Mouse (Mus musculus) thymus, adult 2 months (tissue): ENCODE measurements around the gene Zbtb20. TPM values are rescaled to one million over a fixed set of nuclear protein-coding genes. Genes with fewer than 3 reads are reported as not detected.

Source experiments
- DNase-seq: peaks from one replicate; pipeline ENCODE4 v3.0.0; 2021
- H3K27ac ChIP-seq: fragments of 200-500 bp; 2 replicates; pipeline ENCODE4 v1.5.1; 2012; ENCODE audit warnings: low read length, control low read depth; ENCODE audit not compliant: control insufficient read depth, insufficient read depth
- H3K27me3 ChIP-seq: fragments of 200-500 bp; 2 replicates; pipeline ENCODE4 v1.6.1; 2012; ENCODE audit warnings: mild to moderate bottlenecking, low read length, moderate library complexity, mixed read lengths; ENCODE audit not compliant: control insufficient read depth, insufficient read depth
- H3K36me3 ChIP-seq: fragments of 200-500 bp; 2 replicates; pipeline ENCODE4 v1.6.1; 2012; ENCODE audit warnings: mild to moderate bottlenecking, low read length, moderate library complexity; ENCODE audit not compliant: control insufficient read depth, insufficient read depth
- H3K4me1 ChIP-seq: fragments of 200-500 bp; replicated peaks from 2 replicates; pipeline ENCODE4 v1.6.1; 2012; ENCODE audit warnings: low read length; ENCODE audit not compliant: control insufficient read depth, insufficient read depth
- H3K4me3 ChIP-seq: fragments of 200-500 bp; 2 replicates; pipeline ENCODE4 v1.5.1; 2012; ENCODE audit warnings: mild to moderate bottlenecking, low read length, control low read depth, moderate library complexity; ENCODE audit not compliant: control insufficient read depth, insufficient read depth
- CTCF ChIP-seq: fragments of 200-500 bp; IDR thresholded peaks from 2 replicates; pipeline ENCODE4 v1.5.1; 2012; ENCODE audit warnings: mild to moderate bottlenecking, control low read depth, low read length, moderate library complexity, borderline replicate concordance; ENCODE audit not compliant: control insufficient read depth, poor library complexity, insufficient read depth; ENCODE audit errors: extremely low read depth
- POLR2A ChIP-seq: fragments of 200-500 bp; IDR thresholded peaks from 2 replicates; pipeline ENCODE4 v1.6.1; 2012; ENCODE audit warnings: mild to moderate bottlenecking, low read length, control low read depth, moderate library complexity; ENCODE audit not compliant: control insufficient read depth, poor library complexity, insufficient read depth; ENCODE audit errors: extremely low read depth
- WGBS: fragments of 180-500 bp; shearing (Covaris S2); methylation state at CpG from one replicate; pipeline ENCODE4 v1.1.7; 2018; 5-methylcytosine and 5-hydroxymethylcytosine counted together
- polyA plus RNA-seq: library from polyadenylated mRNA; depleted of rRNA; stranded (reverse); fragments of >200 nt; gene quantifications from 2 replicates; pipeline ENCODE4 v1.2.3, GENCODE M21; 2012

Gene Zbtb20
- polyA plus RNA-seq, 1 experiment, result 19.1 TPM

DNA sequence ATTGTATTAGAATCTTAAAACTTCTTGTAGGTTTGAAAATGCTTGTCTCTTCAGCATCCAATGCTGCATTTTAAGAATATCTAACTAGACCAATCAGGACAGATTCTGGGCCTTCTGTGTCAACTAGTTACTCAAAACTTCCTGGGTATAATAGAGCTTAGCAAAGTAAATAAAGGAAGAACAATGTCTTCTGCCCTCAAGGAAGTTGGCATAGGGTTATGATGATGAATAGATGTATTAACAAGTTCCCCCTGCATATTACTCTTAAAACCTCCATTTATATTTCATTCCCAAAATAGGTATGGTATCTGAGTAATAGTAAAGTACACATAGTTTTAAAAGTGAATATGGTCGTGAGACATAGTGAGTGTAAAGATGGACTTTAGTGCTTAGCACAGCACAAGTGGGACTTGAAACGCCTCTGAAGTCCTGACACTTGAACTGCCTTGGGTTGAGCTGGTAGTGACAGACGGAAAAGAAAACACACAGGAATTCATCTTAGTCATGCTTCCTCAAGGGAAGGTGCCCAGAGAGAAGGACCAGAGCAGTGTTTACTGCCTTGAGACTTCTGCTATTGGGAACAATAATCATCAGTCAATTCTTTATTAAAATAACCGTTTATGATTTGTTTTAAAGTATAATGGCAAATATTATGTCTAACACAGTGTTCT is 341.8 kb downstream of the Zbtb20 start:
- Histone ChIP-seq H3K36me3 (no peaks in the 10 kb centered on the region), H3K4me3 (no peak overlapping the region), H3K27me3 (no peaks in the 10 kb centered on the region), H3K27ac (no peak overlapping the region), H3K4me1 (no peaks in the 10 kb centered on the region)
- WGBS, result 89% methylated on average over 4 of the region's 4 CpGs
- DNase-seq, result no peak
- TF ChIP-seq CTCF, result no peak
- TF ChIP-seq POLR2A, result no peak

DNA sequence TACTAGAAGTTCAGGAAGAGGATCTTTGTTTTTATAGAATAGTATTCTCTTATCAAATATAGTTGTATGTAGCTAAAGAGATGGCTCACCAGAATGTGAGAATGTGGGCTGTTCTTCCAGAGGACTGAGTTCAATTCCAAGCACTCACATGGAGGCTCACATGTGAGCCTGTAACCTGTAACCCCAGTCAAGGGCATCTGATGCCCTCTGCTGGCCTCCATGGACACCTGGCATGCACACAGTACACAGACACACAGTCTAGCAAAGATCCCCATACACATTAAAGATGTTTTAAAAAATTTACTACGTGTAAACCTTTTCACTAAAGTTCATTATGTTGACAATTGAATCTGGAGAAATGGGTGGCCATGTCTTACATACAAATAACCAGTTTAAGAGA is 343.7 kb downstream of the Zbtb20 start:
- H3K4me1 ChIP-seq, result no peaks in the 10 kb centered on the region
- no peaks in the 10 kb centered on the region for H3K36me3 ChIP-seq
- WGBS, result 96% methylated on average over 1 of the region's 1 CpGs
- no peak for DNase-seq
- no peak overlapping the region for H3K4me3 ChIP-seq
- no peaks in the 10 kb centered on the region for H3K27me3 ChIP-seq
- H3K27ac ChIP-seq, result no peak overlapping the region
- TF ChIP-seq POLR2A (no peak), CTCF (no peak)

DNA sequence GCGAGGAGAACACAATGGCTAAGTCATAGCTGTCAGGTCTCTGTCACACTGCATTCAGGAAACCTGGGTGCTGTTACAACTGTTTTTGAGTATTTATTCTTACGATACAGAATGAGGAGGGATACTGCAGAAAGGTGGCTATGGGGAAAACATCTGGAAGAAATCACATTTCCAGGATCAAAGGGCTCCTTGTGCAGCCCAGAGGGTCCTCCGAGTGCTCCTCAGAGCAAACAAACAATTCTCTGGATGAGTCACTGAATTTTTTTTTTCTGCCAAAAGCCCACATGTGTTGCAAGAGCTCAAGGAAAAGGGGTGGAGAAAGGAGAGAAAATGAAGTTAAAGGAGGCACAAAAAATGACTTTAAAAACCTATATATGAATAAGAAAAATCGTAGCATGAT is 345.6 kb downstream of the Zbtb20 start:
- H3K4me3 ChIP-seq, result no peak overlapping the region
- no peaks in the 10 kb centered on the region for H3K4me1 ChIP-seq
- no peak overlapping the region for H3K27ac ChIP-seq
- DNase-seq, result no peak
- no peaks in the 10 kb centered on the region for H3K27me3 ChIP-seq
- no peak for TF ChIP-seq POLR2A
- WGBS, result 95% methylated on average over 4 of the region's 4 CpGs
- H3K36me3 ChIP-seq, result no peaks in the 10 kb centered on the region

DNA sequence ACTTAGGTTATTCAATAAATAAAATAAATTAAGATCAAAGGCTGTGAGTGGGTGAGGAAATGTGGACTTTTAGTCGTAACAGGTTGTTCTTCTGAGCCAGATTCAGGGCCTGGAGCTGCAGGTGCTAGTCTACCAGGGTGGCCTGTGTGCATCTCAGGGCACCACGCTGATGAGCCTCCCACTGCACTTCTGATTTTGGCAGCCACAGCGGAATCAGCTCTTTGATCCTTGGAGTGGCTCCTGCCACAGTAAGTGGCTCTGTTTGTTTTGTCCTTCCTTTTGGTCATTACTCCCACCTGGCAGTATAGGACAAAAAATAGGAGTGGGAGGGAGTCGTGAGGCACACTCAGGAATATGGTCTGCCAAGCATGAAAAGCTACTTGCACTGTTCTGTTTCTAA is 354.6 kb downstream of the Zbtb20 start:
- Histone ChIP-seq H3K4me1 (no peaks in the 10 kb centered on the region), H3K4me3 (no peak overlapping the region), H3K27me3 (no peaks in the 10 kb centered on the region), H3K27ac (no peak overlapping the region), H3K36me3 (no peaks in the 10 kb centered on the region)
- WGBS, result 95% methylated on average over 4 of the region's 4 CpGs
- TF ChIP-seq POLR2A (no peak), CTCF (no peak)
- no peak for DNase-seq

DNA sequence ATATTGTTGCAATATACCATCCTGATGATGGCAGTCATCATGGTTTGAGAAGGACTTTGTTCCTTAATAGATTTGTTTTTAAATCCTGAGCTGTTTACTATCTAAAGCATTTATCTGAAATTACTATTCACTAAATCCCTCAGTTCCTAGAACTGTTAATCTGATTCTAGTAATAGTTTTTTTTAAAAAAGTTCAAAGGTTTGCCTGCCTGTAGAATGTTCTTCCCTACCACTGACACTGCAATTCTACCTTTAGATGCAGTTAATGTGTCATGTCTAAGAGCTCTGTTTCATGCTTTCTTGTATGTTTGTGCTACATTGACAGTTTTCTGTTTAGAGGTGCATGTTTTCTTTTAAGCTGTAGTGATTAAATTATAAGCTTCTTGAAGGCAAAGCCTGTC is 358.6 kb downstream of the Zbtb20 start:
- H3K4me3 ChIP-seq, result no peak overlapping the region
- TF ChIP-seq CTCF (no peak), POLR2A (no peak)
- no peaks in the 10 kb centered on the region for H3K4me1 ChIP-seq
- no peaks in the 10 kb centered on the region for H3K27me3 ChIP-seq
- DNase-seq, result no peak
- no peak overlapping the region for H3K27ac ChIP-seq
- no peaks in the 10 kb centered on the region for H3K36me3 ChIP-seq

DNA sequence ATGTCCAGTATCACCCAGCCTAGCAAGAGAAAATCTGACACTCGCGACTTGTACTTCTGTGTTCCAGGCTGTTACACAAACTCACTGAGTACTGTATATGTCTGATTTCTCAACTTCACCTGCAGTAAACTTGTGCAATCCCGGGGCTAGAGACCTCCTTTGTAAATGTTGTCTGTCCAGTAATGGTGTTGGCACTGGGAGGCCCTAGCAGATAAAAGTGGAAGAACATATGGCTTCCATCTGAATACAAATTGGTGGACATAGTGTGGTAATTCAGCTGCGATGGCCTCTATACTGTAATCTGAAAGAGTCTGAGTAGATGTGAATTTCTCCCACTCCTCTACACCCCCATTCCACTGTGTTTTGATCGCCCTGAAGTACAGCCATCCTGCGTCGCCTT is 359.6 kb downstream of the Zbtb20 start:
- 96% methylated on average over 7 of the region's 7 CpGs for WGBS
- no peaks in the 10 kb centered on the region for H3K36me3 ChIP-seq
- H3K4me1 ChIP-seq, result no peaks in the 10 kb centered on the region
- no peak for DNase-seq
- no peak overlapping the region for H3K4me3 ChIP-seq
- no peak for TF ChIP-seq CTCF
- no peak for TF ChIP-seq POLR2A
- no peaks in the 10 kb centered on the region for H3K27me3 ChIP-seq
- no peak overlapping the region for H3K27ac ChIP-seq

DNA sequence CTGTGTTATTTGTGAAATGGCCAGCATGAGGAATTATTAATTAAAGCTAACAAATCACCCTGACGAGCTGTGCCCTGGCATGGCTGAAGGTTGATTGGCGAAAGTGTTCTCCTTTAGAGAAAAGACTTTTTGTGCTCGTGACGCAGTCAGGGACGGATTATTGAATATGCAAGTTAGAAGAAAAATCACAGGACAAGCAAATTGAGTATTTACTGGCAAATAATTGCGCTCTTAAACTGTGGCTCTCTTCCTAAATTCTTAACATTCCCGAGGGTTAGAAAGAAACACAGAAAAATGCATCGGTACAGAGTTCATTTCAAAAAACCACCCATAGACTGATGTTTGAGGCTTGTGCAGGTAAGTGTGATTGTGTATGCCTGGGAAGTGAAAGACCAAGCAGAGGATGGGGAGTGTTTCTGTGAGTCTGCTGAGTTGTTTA is 360.1 kb downstream of the Zbtb20 start:
- H3K4me3 ChIP-seq, result no peak overlapping the region
- no peak for DNase-seq
- no peaks in the 10 kb centered on the region for H3K27me3 ChIP-seq
- TF ChIP-seq CTCF, result no peak
- no peak for TF ChIP-seq POLR2A
- H3K27ac ChIP-seq, result no peak overlapping the region
- WGBS, result 93% methylated on average over 8 of the region's 8 CpGs
- no peaks in the 10 kb centered on the region for H3K4me1 ChIP-seq
- no peaks in the 10 kb centered on the region for H3K36me3 ChIP-seq
